1 mouse cellular context compared by ENCODE assay signal in the genomic region with DNA sequence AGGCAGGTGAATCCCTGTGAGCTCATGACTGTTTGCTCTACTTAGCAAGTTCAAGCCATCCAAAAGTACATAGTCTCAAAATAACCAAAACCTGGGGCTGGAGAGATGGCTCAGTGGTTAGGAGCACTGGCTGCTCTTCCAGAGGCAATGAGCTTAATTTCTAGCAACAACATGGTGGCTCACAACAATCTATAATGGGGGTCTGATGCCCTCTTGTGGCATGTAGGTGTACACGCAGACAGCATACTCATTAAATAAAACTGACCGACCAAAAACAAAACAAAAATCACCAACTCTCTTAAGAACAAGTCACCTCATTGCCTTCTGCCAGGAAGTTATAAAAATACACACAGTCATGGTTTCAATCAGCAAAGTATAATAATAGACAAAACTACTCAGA.
A peak's percentile ranks its signal among the peaks of the same experiment; 100 is the strongest.
TF ChIP-seq lines count a peak whose summit lies in the region.

No protein-coding gene starts in this region.

TF ChIP-seq in CH12.LX, 34 proteins besides CTCF, POLR2A, EP300 and RAD21 (continued from another document):
- TF ChIP-seq MAFK (IDR thresholded peaks at IDR 0.05; ENCODE audit: insufficient replicate concordance, low read length), result no peak
- no peak for TF ChIP-seq JUN (IDR thresholded peaks at IDR 0.05; ENCODE audit: insufficient read depth, low read depth, low read length)
- no peak for TF ChIP-seq MXI1 (IDR thresholded peaks at IDR 0.05; ENCODE audit: low read depth, low read length)
- TF ChIP-seq MEF2A (IDR thresholded peaks at IDR 0.05; ENCODE audit: borderline replicate concordance, low read depth, low read length), result peak; percentile 22; the same call in 1 of the 2 replicates
- no peak for TF ChIP-seq TBP (conservative IDR thresholded peaks at IDR 0.05; ENCODE audit: low read depth, low read length)
- TF ChIP-seq ZNF384 (IDR thresholded peaks at IDR 0.05; ENCODE audit: low read depth, low read length), result no peak
- TF ChIP-seq GABPA (IDR thresholded peaks at IDR 0.05; ENCODE audit: insufficient replicate concordance, low read depth, low read length), result no peak
- no peak for TF ChIP-seq ZKSCAN1 (IDR thresholded peaks at IDR 0.05; ENCODE audit: borderline replicate concordance, low read depth, low read length)
- no peak for TF ChIP-seq NRF1 (IDR thresholded peaks at IDR 0.05; ENCODE audit: low read depth, low read length)
- no peak for TF ChIP-seq CHD2 (IDR thresholded peaks at IDR 0.05; ENCODE audit: low read length)
- no peak for TF ChIP-seq UBTF (IDR thresholded peaks at IDR 0.05; ENCODE audit: low read depth, low read length)
- TF ChIP-seq BHLHE40 (IDR thresholded peaks at IDR 0.05; ENCODE audit: low read depth, low read length), result no peak
- TF ChIP-seq KAT2A (IDR thresholded peaks at IDR 0.05; ENCODE audit: insufficient replicate concordance, low read length), result no peak
- peak; percentile 54; the same call in 1 of the 2 replicates for TF ChIP-seq MYC (IDR thresholded peaks at IDR 0.05; ENCODE audit: low read depth, low read length)
- TF ChIP-seq ELF1 (IDR thresholded peaks at IDR 0.05; ENCODE audit: low read depth, low read length), result no peak
